Mouse (Mus musculus) spleen, postnatal 10 days (tissue): Measurements from ENCODE around the gene Cenpv.
A peak's percentile ranks its signal among the peaks of the same experiment; 100 is the strongest.
"Not testable (repeated sequence)": the region's sequence is repeated elsewhere in the genome, so short reads cannot be mapped to it uniquely, and the experiment has no call there.

Source experiments
- DNase-seq, 2 experiments: peaks; one replicate each; pipeline ENCODE4 v3.0.0; 2021 to 2022; ENCODE audit warnings: low spot score in 2 of 2

Gene Cenpv

DNA sequence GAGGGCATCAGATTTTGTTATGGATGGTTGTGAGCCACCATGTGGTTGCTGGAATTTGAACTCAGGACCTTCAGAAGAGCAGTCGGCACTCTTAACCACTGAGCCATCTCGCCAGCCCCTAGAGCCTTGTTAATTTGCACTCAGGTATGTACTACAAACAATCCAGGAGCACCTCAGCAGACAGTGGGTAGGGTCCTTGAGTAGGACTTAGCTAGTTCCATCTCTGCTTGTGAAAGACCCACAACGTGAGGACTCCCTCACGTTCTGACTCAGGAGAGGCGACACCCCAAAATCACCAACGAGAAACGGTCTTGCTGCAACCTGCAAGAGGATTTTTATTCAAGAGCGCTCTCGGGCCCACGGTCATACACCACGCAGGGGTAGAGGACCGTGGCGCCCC lies 30.7 kb downstream of the Cenpv start:
- not testable (repeated sequence) for DNase-seq

DNA sequence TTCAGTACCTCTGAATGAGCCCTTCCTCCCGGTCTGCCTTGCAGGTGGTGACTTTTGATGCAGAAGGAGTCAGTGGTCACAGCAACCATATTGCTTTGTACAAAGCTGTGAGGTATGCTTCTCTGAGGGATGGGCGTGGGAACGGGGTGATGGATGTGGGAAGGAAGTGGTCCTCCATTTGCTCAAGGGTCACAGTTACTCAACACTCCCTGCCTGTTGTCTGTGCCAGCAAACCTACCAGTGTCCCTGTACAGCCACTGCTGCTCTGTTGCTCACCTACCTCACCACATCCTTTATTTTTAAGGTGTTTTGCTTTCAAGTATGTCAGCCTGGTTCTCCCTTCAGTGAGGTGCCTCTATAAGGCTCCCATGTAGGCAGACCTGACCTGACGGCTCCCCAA lies 31.4 kb downstream of the Cenpv start:
- no peak for DNase-seq

DNA sequence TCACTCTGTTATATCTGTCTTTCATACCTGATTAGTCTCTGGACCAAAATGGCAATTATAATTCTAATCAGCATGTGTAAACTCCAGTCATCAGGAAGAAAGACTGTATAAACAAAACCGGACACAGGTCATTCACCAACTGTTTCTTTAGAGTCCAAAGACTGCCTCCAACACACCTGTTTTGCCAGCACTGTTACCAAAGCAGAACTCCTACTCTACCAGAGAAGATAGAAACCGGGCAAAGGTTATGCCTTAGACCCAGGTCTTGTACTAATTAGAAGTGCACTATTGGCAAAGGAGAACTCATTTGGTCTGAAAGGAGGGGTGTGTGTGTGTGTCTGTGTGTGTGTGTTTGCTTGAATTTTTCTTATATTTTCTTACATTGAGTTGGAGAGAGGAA lies 38.5 kb downstream of the Cenpv start:
- DNase-seq, result no peak

DNA sequence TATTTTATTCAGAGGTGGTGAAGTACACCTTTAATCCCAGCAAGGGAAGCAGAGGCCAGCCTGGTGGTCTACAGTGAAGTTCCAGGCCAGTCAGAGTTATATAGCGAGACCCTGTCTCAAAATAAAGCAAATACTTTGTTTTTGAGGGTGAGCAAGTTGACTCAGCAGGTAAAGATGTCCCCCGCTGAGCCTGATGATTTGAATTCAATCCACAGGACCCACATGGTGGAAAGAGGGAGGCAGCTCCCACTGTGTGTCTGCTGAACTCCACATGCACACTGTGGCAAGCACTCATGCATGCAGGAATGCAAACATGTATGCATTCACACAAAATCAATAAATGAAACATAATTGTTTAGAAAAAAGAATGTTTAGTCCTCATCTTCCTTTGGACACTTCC lies 40.3 kb downstream of the Cenpv start:
- no peak for DNase-seq

DNA sequence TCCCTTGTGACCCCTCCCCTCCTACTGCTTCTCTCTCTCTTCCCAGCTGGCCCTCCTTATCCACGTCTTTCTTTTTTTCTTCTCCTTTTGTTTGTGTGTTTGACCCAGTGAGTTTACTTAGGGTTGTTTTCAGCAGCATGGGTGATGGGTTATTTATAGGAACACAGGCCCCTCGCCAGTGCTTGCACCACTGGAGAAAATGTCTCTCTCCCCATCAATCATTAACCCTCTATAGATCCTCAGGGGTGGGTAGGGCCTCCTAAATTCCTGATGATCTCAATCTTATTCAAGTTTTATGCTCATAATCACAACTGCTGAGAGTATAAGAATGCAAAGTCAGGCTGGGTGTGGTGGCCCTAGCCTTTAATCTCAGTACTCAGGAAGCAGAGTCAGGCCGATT lies 41.9 kb downstream of the Cenpv start:
- no peak for DNase-seq

DNA sequence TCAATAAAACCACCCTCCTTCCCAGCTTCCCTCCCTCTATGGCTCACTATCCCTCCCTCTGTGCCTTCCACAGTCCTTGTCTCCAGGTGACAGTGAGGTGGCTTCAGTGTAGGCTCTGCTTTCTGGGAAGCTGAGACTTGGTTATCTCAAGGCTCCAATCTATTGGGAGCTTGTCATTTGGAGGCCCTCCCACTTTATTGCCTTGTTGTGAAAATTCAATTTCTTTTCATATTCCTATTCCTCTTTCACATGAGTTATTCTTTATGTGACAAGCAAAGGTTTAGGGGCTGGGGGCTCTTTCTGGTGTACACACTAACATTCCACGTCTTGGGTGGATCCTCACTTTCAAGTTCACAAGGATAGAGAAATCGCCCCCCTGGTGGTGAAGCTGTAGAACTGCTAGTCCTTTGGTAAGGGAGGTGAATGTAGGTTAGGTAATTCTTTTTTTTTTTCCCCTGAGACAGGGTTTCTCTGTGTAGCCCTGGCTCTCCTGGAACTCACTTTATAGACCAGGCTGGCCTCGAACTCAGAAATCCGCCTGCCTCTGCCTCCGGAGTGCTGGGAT lies 42.8 kb downstream of the Cenpv start:
- peak; percentile 16 to 66 for DNase-seq

DNA sequence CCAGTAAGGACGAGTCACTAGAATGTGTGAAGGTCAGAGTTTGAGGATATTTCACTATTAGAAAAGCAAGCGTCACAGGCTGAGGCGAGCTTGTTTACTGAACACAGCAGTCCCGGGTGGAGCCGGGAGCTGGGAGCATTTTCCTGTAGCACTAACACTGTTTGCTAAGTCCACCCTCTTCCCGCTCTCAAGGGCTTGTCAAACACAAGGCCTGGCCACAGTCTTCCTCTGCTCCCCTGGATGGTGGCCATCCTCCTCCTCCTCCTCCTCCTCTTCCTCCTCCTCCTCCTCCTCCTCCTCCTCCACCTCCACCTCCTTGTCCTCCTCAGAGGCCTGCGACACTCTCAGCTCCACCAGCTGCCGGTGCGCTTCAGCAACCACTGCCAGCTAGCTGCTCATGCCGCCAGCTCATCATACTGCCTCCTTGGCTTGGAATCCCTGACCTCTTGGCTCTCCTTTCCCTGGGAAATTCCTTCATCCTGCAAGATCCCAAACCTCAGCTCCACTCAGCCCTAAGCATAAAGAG lies 43.7 kb downstream of the Cenpv start:
- peak in 1 of 2 experiments; percentile 20 for DNase-seq

DNA sequence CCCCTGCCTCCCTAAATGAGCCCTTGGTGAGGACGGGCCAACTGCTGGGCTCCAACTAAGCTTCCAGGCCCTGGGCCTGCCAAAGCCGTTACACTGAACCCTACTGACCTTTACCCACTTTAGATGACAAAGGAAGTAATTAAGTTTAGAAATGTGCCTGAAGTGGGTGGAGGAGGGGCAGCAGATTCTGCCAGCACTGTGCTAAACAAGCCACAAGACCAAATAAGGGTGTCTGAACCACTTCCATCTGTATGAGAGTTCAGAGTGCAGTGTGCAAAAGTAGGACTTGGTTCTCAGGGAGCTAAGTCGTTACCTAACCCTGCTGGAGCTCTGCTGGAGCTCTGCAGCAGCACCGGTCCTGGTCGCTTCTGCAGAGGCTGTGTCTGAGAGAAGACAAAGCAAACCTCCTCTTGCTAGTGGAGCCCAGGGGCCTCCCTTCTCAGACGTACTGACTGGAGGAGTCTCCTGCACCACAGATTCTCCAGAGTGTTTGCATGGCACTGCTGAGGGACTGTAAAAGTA lies 44.2 kb downstream of the Cenpv start:
- DNase-seq, result peak; percentile 12 to 59

DNA sequence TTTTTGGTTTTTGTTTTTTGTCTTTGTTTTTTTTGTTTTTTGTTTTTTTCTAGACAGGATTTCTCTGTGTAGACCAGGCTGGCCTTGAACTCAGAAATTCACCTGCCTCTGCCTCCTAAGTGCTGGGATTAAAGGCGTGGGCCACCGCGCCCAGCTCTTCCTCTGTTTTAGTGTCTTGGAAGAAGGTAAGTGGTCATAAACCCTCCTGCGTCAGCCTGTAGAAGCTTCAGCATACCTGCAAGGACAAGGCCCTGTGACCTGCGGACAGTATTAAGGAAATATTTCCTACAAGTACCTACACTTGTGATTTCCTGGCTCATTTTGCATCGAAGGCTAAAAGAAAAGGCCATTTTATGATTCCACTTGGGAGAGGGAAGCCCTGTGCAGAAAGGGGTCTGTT lies 45.4 kb downstream of the Cenpv start:
- no peak for DNase-seq

DNA sequence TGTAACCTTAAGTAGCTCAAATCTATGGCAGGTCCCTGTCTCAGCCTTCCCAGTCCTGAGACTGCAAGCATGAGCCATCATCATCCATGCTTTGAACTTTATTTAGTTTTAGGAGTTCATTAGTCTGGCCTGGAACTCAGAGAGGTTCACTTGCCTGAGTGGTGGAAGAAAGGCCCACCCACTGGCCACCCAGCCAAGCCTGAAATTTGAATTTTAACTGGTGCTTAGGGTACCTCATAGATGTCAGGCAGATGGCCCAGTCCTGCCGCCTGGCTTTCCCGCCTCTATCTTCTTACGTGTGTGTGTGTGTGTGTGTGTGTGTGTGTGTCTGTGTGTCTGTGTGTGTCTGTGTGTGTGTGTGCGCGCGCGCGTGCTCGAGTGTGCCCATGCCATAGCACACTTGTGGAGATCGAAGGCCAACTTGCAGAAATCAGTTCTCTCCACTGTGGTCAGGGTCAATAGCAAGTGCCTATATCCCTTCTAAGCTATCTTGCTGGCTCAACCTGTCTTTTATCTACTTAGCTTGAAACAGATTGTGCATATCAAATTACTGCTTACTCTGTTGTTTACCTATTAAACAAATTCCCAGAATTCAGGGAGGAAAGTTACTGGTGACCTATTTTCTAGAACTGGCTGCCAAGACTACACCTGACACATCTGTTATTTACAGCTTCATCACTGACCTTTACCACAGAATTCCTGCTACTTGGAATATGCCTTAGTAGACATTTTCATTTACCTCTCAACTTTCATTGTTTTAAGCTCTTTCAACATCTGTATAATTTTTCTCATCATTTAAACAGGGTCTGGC lies 51.3 kb downstream of the Cenpv start:
- DNase-seq, result no peak

DNA sequence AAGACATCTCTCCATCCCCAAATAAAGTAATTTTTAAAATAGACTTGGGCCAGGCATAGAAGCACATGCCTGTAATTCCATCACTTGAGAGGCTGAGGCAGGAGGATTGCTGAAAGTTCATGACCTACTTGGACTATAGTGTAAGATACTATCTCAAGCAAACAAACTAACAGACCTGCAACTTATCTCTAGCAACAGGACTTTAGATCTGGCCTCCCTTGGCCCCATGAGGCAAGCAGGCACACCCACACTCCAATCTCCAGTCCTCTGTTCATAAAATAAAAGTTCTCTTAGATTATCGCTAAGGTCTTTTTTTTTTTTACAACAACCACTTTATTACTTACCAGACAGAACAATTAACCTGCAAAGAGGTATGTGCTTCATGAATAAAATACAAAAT lies 52.1 kb downstream of the Cenpv start:
- DNase-seq, result no peak

DNA sequence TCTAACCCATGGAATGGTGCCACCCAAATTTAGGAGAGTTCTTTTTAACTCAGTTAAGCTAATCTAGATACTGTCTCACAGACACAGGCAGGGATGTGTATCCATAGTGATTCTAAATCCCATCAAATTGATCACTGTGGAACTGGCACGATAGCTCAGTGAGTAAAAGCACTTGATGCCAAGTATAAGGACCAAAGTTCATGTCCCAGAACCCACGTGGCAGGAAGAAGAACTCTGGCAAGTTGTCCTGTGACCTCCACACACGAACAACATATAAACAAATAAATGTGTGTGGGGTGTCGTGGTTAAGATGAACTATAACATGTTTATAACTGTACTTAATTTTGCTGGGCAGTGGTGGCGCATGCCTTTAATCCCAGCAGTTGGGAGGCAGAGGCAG lies 59.5 kb downstream of the Cenpv start:
- no peak for DNase-seq

DNA sequence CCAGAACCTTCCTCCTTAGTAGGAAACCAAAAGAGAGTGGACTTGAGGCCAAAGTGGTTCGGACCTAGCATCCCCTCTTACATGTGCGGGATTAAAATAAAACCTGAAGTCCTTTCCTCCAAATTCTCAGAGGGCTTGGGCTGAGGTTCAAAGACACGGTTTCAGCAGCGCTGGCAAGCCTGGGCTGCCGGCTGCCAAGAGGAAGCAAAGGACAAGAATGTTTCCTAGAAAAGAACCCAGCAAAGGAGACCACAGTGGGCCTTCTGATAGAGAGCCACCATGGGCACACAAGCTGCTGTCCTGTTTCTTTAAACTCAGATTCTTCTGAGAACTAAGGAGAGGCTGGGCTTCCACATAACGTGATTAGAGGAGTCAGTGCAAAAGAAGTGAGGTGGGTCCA lies 60.1 kb downstream of the Cenpv start:
- DNase-seq, result no peak

DNA sequence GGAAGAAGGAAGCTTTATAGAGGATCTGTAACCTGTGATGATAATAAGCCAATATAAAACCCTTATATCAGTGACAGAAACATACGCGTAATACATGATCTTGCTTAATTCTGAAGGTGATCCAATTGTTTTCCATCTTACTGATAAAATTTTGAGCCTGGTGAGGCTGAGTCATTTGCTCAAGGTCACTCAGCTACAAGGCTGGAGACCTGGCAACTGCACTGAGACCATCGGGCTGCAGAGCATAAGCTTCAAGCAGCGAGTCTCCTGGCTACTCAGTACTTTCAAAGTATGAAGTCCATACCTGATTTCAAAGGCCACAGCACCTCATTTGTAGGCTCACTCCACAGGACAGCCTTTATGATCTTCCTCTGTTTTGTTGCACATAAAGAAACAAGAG lies 62.9 kb downstream of the Cenpv start:
- no peak for DNase-seq
